Mouse (Mus musculus) E14TG2a.4 (cell line): Measurements from ENCODE around the gene Tbl2.

ENCODE experiments used
- CTCF ChIP-seq: conservative IDR thresholded peaks from 2 replicates; pipeline ENCODE4 v1.5.1; 2014; ENCODE audit warnings: low read length
- NANOG ChIP-seq: IDR thresholded peaks from 2 replicates; pipeline ENCODE4 v1.6.1; 2014; ENCODE audit warnings: borderline replicate concordance, low read length, mixed read lengths
- POU5F1 ChIP-seq: IDR thresholded peaks from 2 replicates; pipeline ENCODE4 v1.6.1; 2014; ENCODE audit warnings: low read length, borderline replicate concordance

- TF ChIP-seq CTCF (no peak), NANOG (no peak), POU5F1 (no peak)
Measured at GRCm38 (mm10) chr5:135109976-135110375, 39.5 kb upstream of the Tbl2 start.
